Mouse (Mus musculus) embryonic facial prominence, embryonic 12.5 days (tissue): Measurements from ENCODE around the gene Ccl26. TPM values are rescaled to one million over a fixed set of nuclear protein-coding genes. Genes with fewer than 3 reads are reported as not detected.

ENCODE experiments used
- ATAC-seq: fragments of 200-750 bp; cut with Nextera tagmentation; 2 replicates; pipeline ENCODE4 v1.8.0; 2017; ENCODE audit not compliant: insufficient number of reproducible peaks, insufficient read depth, low FRiP score, low TSS enrichment
- H3K27ac ChIP-seq: fragments of 300-500 bp; sonication (generic); 2 replicates; pipeline ENCODE4 v1.5.1; 2016; ENCODE audit warnings: mild to moderate bottlenecking
- H3K27me3 ChIP-seq: fragments of 300-500 bp; sonication (generic); 2 replicates; pipeline ENCODE4 v1.6.1; 2016; ENCODE audit warnings: mild to moderate bottlenecking, moderate library complexity
- H3K36me3 ChIP-seq: fragments of 300-500 bp; sonication (generic); 2 replicates; pipeline ENCODE4 v1.6.1; 2016; ENCODE audit warnings: mild to moderate bottlenecking
- H3K4me1 ChIP-seq: fragments of 300-500 bp; sonication (generic); 2 replicates; pipeline ENCODE4 v1.6.1; 2016
- H3K4me2 ChIP-seq: fragments of 300-500 bp; sonication (generic); replicated peaks from 2 replicates; pipeline ENCODE4 v1.6.1; 2016; ENCODE audit warnings: mild to moderate bottlenecking, moderate library complexity
- H3K4me3 ChIP-seq: fragments of 300-500 bp; sonication (generic); 2 replicates; pipeline ENCODE4 v1.5.1; 2016; ENCODE audit warnings: mild to moderate bottlenecking
- H3K9ac ChIP-seq: fragments of 300-500 bp; sonication (generic); 2 replicates; pipeline ENCODE4 v1.6.1; 2016; ENCODE audit warnings: mild to moderate bottlenecking, moderate library complexity
- H3K9me3 ChIP-seq: fragments of 300-500 bp; sonication (generic); 2 replicates; pipeline ENCODE4 v1.6.1; 2016; ENCODE audit warnings: mild to moderate bottlenecking, moderate library complexity
- WGBS: fragments of 180-500 bp; shearing (Covaris S2); methylation state at CpG from one replicate; pipeline ENCODE4 v1.1.7; 2016; 5-methylcytosine and 5-hydroxymethylcytosine counted together
- polyA plus RNA-seq: library from polyadenylated mRNA; unstranded; fragments of >200 nt; fragmentation: Nextera tagmentation; extraction: Ambion mirVana; gene quantifications from 2 replicates; pipeline ENCODE4 v1.2.1, GENCODE M21; 2016

Ccl26 gene
- polyA plus RNA-seq, 1 experiment from 2014 or later, result not detected

DNA sequence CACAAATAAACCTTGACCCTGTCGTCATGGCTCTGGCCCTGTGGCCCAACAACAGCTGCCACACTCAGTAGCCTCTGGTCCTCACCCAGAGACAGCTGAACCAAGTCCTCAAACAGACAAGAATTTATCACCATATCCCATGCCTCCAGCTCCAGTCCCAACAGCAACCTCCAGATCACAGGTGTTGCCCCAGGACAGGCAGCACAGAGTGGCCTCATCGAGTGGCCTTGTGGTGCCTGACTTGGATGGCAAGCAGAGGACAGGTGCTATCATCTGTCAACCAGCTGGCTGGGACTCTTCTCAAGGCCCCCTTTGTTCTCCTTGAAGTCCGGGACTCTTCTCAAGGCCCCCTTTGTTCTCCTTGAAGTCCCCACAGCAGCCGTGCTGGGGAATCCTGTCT is 50.2 kb downstream of the Ccl26 start:
- no peak overlapping the region for H3K4me2 ChIP-seq
- no peaks in the 10 kb centered on the region for H3K27me3 ChIP-seq
- no peak overlapping the region for H3K4me3 ChIP-seq
- H3K36me3 ChIP-seq, result peaks cover 19% of the 10 kb centered on the region
- 24% methylated on average over 4 of the region's 4 CpGs for WGBS
- no peak for ATAC-seq
- H3K9me3 ChIP-seq, result peaks cover 15% of the 10 kb centered on the region; the same call in 1 of the 2 replicates
- no peak overlapping the region for H3K9ac ChIP-seq
- no peaks in the 10 kb centered on the region for H3K4me1 ChIP-seq
- no peak overlapping the region for H3K27ac ChIP-seq

DNA sequence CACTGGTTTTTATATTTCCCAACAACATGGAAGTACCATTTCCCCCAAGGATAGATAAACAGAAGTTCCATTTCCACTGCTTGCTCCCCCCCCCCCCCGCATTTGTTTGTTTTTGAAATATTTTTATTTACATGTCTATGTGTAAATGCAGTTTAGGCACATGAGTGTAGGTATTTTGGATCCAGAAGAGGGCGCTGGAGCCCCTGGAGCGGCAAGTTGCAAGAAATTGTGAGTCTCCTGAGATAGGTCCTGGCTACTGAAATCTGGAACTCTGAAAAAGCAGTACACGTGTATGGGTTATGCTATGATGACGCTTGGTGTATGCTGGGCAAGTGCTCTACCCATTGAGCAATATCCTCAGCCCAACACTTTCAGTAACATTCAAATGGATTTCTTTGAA is 52.3 kb downstream of the Ccl26 start:
- Histone ChIP-seq H3K36me3 (peaks cover 8% of the 10 kb centered on the region), H3K9ac (no peak overlapping the region), H3K9me3 (peaks cover 10% of the 10 kb centered on the region; the same call in 1 of the 2 replicates), H3K4me1 (peaks cover 5% of the 10 kb centered on the region; the same call in 1 of the 2 replicates), H3K27ac (no peak overlapping the region), H3K27me3 (no peaks in the 10 kb centered on the region), H3K4me3 (no peak overlapping the region), H3K4me2 (no peak overlapping the region)
- no peak for ATAC-seq
- 67% methylated on average over 5 of the region's 5 CpGs for WGBS

Other genes starting within 250 kb of the Ccl26 start
- not detected in 2 replicates for gene Fkbp6, start 213.5 kb downstream of the Ccl26 start, polyA plus RNA-seq
- gene Trim50, start 210.3 kb downstream of the Ccl26 start, polyA plus RNA-seq, result not detected in 2 replicates
- gene Nsun5, start 193.6 kb downstream of the Ccl26 start, polyA plus RNA-seq, result 39.7 and 41.6 TPM in 2 replicates
- 19.0 and 21.2 TPM in 2 replicates for gene Pom121, start 169.0 kb downstream of the Ccl26 start, polyA plus RNA-seq
- 57.9 and 60.5 TPM in 2 replicates for gene Hip1, start 18.4 kb downstream of the Ccl26 start, polyA plus RNA-seq
- 0.99 and 1.0 TPM in 2 replicates for gene Ccl24, start 9.5 kb upstream of the Ccl26 start, polyA plus RNA-seq
- 47.4 and 49.1 TPM in 2 replicates for gene Rhbdd2, start 69.0 kb upstream of the Ccl26 start, polyA plus RNA-seq
- 98.4 and 99.4 TPM in 2 replicates for gene Por, start 106.5 kb upstream of the Ccl26 start, polyA plus RNA-seq
- 50.4 and 53.1 TPM in 2 replicates for gene Tmem120a, start 180.9 kb upstream of the Ccl26 start, polyA plus RNA-seq
- 0.23 and 0.47 TPM in 2 replicates for gene Styxl1, start 214.8 kb upstream of the Ccl26 start, polyA plus RNA-seq
- 487 and 498 TPM in 2 replicates for gene Mdh2, start 214.9 kb upstream of the Ccl26 start, polyA plus RNA-seq
- gene Srrm3, start 243.3 kb upstream of the Ccl26 start, polyA plus RNA-seq, result 3.6 and 8.9 TPM in 2 replicates